Mouse (Mus musculus): ENCODE measurements at regions not wholly inside any gene's neighbourhood (a gene's known extent, or its start where the extent isn't known, plus 50 kb on each side); places are given as distances from the start of the nearest gene placed in this dataset.
"Not testable (repeated sequence)": the region's sequence is repeated elsewhere in the genome, so short reads cannot be mapped to it uniquely, and the experiment has no call there.

DNA sequence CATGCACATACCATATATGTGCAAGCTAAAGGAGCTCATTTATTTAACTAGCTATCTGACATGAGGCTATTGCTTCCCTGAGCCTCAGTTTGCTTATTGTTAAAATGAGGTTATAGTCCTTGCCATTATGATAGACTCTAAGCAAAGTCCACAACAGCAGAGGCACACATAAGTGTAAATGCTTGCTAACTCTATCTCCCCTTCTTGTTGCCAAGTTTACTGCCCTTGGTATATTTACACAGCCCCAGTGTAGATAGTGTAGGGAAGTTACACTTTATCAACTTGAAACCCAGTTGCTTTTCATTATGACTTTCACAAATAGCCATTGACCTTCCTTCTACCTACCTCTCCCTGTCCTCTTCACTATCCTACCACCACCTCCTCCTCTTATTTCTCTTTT lies 782.6 kb upstream of the Agtr1b start:
- no peak for DNase-seq

DNA sequence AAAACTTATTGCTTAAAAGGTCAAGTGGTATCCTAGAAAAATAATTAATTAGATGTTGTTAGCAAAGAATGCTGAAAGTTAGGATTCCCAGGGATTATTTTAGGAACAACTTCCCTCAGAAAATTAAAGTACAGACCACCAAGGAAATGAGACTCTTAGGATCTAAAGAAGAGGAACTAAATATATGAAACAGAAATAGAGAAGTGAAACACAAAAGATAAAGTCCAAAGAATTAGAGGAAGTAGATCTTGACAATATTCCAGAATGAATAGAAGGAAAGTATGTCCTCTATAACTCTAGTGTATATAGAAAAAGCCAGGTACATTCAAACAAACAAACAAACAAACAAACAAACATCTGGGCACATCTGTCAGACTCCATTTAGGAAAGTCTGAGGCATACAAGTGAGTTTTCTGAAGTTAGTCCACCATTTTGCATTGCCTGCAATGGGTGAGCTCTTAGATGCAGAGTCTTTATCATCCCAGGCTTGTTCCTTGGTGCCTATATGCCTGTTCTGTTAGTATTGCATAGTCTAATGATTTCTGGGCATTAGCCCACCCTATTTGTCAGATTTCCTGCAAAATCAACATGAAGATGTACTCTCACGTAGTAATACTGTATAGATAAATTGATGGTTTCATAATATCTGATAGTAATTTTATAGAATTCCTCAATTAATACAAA lies 762.0 kb upstream of the Agtr1b start:
- DNase-seq = no peak

DNA sequence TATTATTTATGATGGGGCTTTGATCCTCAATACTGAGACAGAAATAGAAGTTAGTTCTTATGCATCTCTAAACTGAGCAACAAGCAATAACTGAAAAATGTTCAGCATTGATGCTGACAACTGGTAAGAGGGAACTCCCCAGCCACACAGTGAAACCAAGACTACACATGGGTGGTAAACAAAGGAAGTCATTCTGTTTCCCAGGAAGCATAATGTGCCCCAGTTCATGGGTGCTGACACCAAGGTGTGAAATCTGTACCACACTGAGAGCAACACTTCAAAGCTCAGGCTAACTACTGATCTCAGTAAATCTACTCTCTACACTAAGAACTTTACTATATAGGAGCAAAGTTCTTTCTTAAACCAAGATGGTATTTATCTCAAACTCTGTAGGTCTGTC lies 759.2 kb upstream of the Agtr1b start:
- no peak for DNase-seq

DNA sequence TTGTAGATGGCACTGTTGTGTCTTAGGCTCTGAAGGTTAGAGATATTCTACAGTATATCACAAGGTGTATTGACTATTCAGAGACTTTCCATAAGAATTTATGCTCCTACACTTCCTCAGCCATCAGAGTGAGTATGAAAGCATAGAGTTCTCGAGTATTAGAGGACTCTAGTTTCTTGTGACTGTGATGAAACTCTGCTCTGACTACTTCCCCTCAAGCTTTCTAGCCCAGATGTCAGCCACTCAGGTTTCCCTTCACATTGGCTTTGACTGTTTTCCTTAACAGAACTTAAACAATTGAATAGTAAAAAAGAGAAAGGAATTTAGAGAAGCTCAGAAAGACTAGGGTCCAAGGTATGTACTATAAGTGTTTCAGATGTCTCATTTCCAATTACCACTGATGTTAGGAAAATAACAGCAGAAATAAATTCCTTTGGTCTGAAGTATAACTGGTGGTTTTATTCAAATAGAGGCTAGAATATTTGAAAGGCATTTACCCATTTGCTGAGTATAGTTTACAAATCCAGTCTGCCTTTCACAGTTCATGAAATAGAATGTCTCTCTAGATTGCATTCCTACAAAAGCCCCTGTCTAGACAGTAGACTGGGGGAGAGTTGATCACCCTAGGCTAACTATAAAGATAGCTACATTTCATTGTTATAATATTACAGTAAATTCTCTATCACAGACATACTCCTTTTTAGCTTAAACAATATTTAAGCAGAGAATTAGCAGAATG lies 751.4 kb upstream of the Agtr1b start:
- DNase-seq = no peak

DNA sequence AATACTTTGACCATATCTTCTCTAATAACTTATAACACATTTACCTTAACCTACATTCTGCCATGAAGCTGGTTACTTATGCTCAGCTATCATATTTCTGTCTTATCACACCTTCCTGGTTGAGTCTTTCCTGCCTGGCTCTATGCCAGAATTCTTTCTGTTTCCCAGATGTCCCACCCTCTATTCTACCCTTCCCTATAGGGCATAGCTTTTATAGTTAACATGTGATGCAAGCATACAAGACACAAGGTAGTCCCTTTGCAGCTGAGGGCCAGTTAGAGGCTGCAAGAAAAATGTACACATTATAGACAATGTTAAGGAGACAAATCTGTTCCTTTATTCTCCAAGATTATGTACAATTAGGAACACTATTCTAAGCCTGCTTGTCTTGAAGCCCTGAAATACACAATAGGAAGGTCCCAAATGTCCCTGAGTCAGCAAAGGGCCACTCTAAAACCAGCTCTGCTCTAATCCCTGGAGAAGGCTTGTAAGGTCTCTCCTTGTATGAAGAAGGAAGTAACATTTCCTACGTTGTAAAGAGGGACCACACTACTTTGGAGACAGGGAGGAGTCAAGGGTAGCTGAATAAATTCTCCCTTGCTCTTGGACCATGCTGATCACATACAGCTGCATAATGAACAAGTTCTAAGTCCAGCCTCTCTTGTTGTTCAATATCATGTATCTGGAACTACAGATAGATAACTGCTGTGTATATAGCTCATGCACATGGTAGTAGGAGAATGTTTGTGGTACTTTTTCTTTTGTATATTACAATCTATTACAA lies 745.0 kb upstream of the Agtr1b start:
- no peak for DNase-seq

DNA sequence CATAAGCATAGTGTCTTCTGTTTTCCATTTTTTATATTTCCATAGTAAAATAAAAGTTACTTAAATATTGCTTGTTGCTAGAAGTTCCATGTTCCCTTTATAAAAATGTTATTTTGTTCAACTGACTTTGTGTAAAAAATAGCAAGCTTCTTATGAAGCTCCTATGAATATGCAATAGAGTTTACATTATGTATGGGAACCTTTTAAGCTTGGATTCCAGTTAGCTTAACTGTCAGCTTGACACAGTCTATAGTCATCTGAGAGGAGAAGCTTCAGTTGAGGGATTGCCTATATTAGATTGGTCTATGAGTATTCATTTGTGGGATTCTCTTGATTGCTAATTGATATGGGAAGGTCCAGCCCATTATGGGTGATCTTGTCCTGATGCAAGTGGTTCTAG lies 723.2 kb upstream of the Agtr1b start:
- DNase-seq = no peak

DNA sequence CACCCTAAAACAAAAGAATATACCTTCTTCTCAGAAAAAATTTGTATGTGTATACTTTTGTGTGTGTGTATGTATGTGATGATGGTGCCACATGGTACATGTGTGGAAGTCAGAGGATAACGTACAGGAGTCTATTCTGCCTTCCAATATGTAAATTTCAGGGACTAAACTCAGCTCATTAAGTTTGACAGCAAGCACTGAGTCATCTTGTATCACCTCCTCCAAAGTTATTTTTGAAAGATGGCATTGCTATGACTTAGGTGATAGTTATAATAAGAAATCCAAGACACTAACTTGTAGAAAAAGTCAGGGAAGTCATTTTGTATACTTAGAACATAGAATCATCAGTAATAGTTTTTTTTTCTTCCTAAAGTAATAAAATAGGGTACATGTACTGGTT lies 719.4 kb upstream of the Agtr1b start:
- DNase-seq = no peak

DNA sequence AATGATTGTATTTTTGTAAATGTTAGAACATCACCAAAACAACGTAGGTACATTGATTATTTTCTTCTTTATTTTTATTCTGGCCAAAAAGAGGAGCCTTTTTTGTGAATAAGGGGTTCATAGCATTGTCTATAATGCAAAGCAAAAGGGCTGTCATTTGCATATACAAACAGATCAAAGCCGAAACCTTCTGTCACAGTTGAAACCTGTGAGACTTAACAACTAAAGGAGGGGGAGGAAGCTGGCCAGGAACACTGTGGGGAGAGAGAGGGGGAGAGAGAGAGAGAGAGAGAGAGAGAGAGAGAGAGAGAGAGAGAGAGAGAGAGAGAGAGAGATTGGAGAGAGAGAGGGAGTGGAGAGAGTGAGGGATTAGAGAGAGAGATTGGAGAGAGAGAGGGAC lies 710.6 kb upstream of the Agtr1b start:
- no peak for DNase-seq

DNA sequence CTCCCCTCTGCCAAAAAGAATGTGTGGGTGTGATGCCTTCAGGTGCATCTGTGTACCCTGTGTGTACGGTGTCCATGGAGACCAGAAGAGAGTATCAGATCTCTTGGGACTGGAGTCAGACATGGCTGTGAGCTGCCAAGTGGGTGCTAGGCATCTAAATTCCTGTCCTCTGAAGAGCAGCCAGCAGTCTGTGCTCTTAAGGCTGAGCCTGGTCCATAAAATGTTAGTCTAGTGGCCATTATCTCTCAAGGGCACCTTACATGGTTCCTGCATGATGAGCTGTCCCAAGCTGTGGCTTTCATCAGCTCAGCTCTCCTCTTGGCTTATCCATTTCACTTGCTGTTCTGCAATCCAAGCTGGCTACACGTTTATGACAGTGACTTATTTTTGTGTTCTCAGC lies 686.4 kb upstream of the Agtr1b start:
- DNase-seq = not testable (repeated sequence)

DNA sequence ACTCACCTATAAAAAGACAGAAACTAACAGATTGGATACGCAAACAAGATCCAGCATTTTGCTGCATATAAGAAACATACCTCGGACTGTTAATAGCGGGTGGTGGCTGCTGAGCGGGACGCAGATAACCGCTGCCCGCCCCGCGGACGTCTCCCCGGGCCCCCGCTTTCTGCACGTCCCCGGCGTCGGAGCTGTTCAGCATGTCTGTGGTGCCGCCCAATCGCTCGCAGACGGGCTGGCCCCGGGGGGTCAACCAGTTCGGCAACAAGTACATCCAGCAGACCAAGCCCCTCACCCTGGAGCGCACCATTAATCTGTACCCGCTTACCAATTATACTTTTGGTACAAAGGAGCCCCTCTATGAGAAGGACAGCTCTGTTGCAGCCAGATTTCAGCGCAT lies 682.4 kb upstream of the Agtr1b start:
- DNase-seq = not testable (repeated sequence)

DNA sequence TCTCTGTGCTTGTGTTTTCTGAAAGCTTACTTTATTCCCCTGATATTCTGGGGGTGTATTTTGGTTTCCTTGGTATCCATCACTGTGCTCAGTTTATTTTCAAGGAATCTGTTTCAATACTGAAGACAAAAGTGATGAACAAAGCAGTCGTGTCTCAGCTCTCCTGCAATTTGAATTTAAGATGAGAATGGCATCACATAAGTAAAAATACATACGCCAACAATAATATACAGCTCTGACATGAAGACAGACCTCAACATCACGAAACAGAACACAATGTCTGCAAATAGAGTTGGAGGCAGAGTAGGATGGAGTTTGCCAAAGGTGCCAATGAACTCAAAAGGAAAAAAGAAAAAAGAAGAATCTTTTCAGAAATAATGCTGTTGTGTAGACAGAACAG lies 679.0 kb upstream of the Agtr1b start:
- DNase-seq = no peak

DNA sequence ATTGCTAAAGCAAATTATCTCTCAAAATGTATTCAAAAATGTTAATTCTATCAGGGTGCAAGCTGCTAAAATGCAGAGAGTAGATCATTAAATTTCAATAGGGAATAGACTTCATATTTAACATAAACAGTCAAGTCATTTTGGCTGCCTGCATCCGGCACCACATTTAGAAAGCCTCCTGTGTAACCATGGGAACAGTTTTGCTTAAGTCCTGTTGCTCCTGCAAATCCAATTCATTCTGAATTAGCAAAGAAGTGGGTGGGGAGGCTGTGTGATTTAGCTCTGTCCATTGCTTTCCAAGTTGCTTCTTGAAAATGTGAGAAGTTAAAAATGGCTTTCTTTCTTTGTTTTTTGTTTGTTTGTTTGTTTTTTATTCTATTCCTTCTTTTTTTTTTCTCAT lies 658.9 kb upstream of the Agtr1b start:
- no peak for DNase-seq

DNA sequence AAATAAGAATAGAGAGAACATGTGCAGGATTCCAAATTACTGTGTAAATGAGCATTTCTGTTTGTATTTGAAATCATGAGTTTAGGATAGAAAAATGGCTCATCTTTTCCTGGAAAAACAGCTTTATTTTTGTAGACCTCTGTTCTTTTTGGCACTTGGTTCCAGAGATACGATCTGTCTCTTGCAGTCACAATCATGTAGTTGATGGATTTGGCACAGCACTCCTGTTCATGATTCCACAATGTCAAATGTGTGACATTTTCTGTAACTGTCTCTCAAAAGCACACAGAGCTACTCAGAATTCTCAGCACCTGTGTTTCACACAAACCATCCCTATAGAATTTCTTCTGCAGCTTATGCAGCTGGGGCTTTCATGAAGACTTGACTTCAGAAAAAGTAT lies 654.0 kb upstream of the Agtr1b start:
- no peak for DNase-seq

DNA sequence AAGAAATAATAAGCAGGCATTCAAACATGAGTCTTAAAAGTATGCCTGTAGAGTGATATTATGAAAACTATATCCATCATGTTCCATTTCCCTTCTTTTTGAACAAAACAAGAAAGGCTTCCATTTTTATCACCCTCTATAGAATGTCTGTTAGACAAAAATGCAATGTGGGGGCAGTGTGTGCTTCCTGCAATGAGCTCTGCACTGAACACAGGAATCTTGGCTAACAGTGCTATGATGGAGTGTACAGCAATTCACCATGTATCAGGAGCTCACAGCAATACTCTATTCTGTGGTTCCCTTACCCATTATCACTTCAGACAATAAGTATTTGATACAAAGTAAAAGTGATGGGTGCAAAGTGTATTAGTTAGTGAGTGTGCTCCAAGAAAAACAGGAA lies 653.3 kb upstream of the Agtr1b start:
- no peak for DNase-seq

DNA sequence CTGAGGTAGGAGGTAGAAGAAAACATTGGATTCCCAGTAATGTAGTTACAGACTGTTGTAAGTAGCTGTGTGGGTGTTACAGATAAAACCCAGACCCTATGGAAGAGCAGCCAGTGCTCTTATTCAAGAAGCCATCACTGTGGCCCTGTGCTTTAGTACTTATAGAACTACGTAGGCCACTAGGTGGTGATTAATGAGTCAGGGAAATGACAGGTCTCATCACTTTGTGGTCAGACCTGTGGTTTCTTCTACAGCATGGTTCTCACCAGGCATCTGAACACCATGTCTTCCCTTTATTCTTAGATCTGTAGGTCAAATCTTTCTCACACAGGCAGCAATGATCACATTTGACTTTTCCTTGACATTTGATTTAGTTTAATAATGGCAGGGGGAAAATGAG lies 642.7 kb upstream of the Agtr1b start:
- DNase-seq = no peak

DNA sequence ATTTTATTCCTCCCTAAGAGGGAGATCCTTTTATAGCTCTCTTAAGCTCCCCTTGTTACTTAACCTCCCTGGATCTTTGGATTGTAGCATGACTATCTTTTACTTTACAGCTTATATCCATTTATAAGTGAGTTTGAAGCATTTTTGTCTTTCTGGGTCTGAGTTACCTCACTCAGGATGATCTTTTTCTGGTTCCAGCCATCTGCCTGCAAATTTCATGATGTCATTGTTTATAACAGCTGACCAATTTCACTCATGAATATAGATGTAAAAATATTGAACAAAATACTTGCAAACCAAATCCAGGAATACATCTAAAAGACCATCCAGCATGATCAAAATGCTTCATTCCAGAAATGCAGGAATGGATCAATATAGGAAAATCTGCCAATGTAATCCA lies 631.3 kb upstream of the Agtr1b start:
- no peak for DNase-seq

DNA sequence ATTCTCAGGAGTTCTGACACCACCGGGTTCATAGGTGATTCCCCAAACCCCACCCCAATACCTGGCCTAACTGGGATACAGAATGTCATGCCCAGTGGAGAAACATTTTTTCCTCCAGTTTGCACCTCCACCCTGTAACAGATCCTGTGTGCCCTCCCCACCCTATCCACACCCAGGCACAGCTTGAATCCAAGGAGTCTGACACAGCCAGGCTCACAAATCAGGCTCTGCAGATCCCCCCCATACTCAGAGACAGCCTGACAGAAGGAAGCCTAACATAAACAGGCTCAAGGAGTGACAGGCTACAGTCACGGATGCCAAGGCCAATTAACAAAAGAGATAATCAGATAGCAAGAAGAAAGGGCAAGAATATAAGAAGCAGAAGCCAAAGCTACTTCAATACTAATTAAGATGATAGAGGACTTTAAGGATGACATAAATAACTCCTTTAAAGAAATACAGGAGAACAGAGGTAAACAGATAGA lies 622.6 kb upstream of the Agtr1b start:
- no peak for DNase-seq

DNA sequence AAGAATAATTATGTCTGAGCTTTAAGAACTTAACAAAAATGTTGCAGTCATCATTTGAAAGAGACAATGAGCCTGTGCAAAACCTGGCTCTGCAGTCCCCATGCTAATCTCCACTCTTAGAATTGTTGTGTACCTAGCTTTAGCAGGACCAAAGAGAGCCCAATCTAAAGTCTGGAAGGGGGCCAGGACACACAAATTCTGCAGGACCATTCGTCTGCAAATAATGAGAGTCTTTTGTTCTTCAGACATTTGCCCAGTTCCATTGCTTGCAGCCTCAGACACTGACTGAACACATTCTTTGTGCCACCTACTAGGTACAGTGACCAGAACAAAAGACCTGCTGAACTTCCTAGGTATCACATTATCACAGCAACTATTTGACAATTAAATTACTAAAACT lies 620.0 kb upstream of the Agtr1b start:
- peak; percentile 16 for DNase-seq

DNA sequence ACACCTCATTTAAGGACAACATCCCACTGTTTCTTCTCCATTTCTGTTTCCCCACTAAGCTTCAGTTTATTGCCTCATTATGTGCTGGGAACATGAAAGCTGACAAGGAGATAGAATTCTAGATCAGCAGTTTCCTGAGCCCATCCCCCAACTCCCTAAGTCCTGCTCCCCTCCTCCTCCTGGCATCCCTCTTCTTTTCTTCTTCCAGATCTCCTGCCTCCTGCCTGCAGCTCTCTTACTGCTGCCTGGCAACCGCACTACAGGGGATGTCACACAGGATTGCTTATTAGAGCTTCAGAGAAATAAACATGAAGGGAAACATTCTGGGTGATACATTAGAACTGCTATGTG lies 619.4 kb upstream of the Agtr1b start:
- DNase-seq = no peak

DNA sequence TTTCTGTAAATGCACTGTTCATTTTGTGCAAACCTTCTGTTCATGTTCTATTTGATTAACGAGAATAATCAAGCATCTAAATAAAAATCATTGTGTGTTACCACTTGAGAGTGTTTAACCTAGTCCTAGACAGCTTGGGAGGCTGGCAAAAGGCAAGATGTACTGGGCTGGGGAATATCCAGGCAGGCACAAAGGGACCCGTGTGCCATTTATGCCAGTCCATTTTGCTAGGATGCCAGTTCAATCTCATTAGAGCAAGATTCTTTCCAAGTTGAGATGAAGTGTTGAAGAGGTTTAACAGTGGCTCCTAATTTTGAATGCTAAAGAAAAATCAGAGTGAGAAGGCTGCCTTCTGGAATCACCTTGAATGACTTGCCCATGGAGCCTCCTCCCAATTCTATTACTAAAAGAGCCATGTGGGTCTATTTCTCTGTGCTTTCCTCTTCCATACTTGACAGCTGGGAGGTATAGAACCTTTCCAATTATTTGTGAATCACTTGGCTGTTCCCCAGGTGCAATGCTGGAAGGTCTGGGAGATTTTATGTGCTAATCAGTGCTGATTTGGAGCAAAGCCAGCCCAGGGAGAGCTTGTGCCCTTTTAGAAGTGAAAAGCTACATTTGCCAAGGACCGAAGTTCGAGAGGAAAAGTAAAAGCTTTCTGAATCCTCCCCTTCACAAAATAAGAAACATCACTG lies 618.9 kb upstream of the Agtr1b start:
- peak; percentile 19 for DNase-seq

DNA sequence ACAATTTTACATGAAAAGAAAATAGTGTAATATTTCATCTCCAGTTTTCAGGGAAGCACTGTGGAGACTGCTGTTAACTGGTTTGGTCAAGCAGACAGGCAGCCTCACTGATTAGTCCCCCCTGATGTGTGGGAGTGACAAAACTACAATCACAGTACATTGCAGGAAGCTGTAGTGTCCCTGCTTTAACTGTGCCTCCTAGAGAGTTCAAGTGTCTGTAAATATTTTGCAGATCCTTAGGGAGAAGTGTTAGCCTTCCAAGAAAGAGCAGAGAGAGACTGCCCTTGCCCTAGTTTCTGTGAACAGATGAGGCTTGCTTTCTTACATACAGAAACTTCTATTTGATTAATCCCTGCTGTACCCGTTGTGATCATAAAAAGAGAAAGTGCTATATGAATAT lies 617.2 kb upstream of the Agtr1b start:
- no peak for DNase-seq

DNA sequence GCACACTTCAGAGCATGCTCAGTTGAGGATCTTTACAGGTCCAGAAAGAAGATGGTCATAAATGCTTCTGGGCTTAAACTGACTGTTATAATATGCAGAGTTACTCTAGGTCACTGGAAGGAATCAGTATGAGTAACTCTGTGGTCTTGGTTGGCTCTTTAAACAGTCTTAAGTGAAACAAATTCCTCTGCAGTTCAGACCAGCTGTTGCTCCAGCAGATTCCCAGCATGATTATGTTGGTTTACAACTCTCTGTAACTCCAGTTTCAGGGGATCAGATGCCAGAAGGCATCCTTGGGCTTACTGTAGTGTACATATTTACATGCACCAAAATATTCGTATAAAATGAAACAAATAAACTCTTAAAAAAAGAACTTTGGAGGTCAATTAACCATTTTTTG lies 606.1 kb upstream of the Agtr1b start:
- no peak for DNase-seq

Data from kidney, postnatal 10 days (tissue).